Mouse (Mus musculus) thymus, postnatal 14 days (tissue): ENCODE data around the gene Atp8a2.
A peak's percentile ranks its signal among the peaks of the same experiment; 100 is the strongest.
"Not testable (repeated sequence)": the region's sequence is repeated elsewhere in the genome, so short reads cannot be mapped to it uniquely, and the experiment has no call there.

Experiments used
- DNase-seq: peaks from one replicate; pipeline ENCODE4 v3.0.0; 2021

Atp8a2 gene

GRCm38 (mm10) chr14:59633295-59633898 lies 563.6 kb downstream of the Atp8a2 start:
- no peak for DNase-seq

- no peak for DNase-seq
These were observed 564.9 kb downstream of the Atp8a2 start for GRCm38 (mm10) chr14:59632067-59632466.

- DNase-seq: no peak
These were observed 566.9 kb downstream of the Atp8a2 start for GRCm38 (mm10) chr14:59630096-59630495.

GRCm38 (mm10) chr14:59629308-59629707 lies 567.7 kb downstream of the Atp8a2 start:
- no peak for DNase-seq

- no peak for DNase-seq
These were observed 569.2 kb downstream of the Atp8a2 start for GRCm38 (mm10) chr14:59627823-59628222.

GRCm38 (mm10) chr14:59627142-59627680 lies 569.8 kb downstream of the Atp8a2 start:
- DNase-seq: no peak

- DNase-seq: no peak
These were observed 570.3 kb downstream of the Atp8a2 start for GRCm38 (mm10) chr14:59626711-59627110.

GRCm38 (mm10) chr14:59625806-59626364 lies 571.1 kb downstream of the Atp8a2 start:
- DNase-seq: no peak

- peak; percentile 65 for DNase-seq
These were observed 571.7 kb downstream of the Atp8a2 start, which contains the start of gene Shisa2 for GRCm38 (mm10) chr14:59625158-59625805. TSS of gene Shisa2 (plus strand) at chr14:59625308.

GRCm38 (mm10) chr14:59624326-59624885 lies 572.6 kb downstream of the Atp8a2 start:
- DNase-seq: no peak

- DNase-seq: no peak
These were observed 580.2 kb downstream of the Atp8a2 start for GRCm38 (mm10) chr14:59616802-59617201.

- not testable (repeated sequence) for DNase-seq
These were observed 582.8 kb downstream of the Atp8a2 start for GRCm38 (mm10) chr14:59614149-59614548.

GRCm38 (mm10) chr14:59612920-59613625 lies 583.9 kb downstream of the Atp8a2 start:
- DNase-seq: peak; percentile 70

GRCm38 (mm10) chr14:59607021-59607420 lies 590.0 kb downstream of the Atp8a2 start:
- DNase-seq: no peak

GRCm38 (mm10) chr14:59605671-59606353 lies 591.2 kb downstream of the Atp8a2 start:
- peak; percentile 76 for DNase-seq

- peak; percentile 24 for DNase-seq
These were observed 592.9 kb downstream of the Atp8a2 start for GRCm38 (mm10) chr14:59604002-59604645.

- DNase-seq: no peak
These were observed 598.7 kb downstream of the Atp8a2 start for GRCm38 (mm10) chr14:59598260-59598627.

- peak; percentile 96 for DNase-seq
These were observed 599.4 kb downstream of the Atp8a2 start, which contains the start of gene Cdadc1 for GRCm38 (mm10) chr14:59597398-59598259. TSS of gene Cdadc1 (minus strand) at chr14:59597959.

- DNase-seq: no peak
These were observed 602.0 kb downstream of the Atp8a2 start for GRCm38 (mm10) chr14:59594988-59595387.

GRCm38 (mm10) chr14:59592593-59592992 lies 604.4 kb downstream of the Atp8a2 start:
- DNase-seq: no peak

GRCm38 (mm10) chr14:59591901-59592300 lies 605.1 kb downstream of the Atp8a2 start:
- no peak for DNase-seq
